Mouse (Mus musculus) lung, postnatal 10 days (tissue): ENCODE data around the gene Gm8246.
"Not testable (repeated sequence)": the region's sequence is repeated elsewhere in the genome, so short reads cannot be mapped to it uniquely, and the experiment has no call there.

ENCODE experiments used
- DNase-seq: peaks from one replicate; pipeline ENCODE4 v3.0.0; 2021

Gm8246 gene

DNA sequence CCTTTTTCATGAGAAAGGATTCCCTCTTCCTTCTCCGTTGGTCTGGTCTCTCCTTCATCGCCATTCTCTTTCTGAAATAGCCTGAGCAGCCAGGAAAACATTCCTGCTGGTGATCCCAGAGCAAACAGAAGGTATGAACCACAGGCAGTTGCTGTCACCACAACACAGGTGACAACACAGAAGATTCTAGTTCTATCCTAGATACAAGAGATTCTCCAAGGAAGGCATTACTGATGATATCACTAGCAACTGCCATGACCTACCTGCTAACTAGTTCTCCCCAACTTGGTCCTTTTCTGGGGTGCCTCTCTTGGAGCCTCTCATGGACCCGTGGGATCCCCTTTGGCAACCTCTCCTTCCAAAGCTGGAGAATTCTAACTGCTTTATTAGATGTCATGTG, at the start of gene Gm8246:
Gene Gm8246, minus strand, starts transcription at position 101 of the 400 bp plus-strand sequence.
- not testable (repeated sequence) for DNase-seq

DNA sequence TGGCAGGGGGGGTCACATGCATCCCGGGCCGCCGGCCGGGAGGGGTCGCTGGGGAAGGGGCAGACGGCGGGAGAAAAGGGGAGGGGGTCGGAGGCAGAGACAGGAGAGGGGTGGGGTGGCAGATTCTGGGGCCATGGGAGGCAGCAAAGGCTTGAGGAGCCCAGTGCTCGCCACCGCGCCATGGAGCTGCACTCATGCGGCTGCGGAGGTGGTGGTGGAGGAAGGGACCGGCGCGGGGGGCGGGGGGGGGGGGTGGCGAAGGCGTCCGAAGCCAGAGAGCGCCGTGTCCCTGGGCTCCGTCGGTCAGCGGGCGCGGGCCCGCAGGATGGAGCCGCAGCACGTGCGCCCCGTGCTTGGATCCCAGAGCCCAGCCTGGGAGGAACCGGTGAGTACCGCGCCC, 23.7 kb upstream of the Gm8246 start, which contains the start of gene Gm3488:
Gene Gm3488, plus strand, starts transcription at position 301 of the 400 bp plus-strand sequence.
- DNase-seq, result not testable (repeated sequence)

DNA sequence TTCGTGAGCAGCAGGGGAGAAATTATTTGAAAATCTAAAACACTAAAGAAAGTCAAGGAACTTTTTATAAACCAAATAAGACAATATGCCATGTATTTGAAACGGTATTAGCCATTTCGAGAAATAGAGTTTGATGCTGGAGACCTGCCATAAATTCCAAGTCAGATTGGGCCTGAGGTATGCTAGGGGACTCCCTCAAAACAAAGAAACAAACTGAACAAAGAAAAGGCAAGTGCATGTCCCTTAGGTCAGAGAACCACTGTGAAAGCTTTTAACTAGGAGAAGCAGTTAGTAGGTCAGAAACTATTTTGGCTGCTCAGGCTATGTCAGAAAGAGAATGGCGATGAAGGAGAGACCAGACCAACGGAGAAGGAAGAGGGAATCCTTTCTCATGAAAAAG, 6.3 kb upstream of the Gm8246 start, which contains the start of gene Gm3187:
Gene Gm3187, plus strand, starts transcription at position 301 of the 400 bp plus-strand sequence.
- DNase-seq, result not testable (repeated sequence)

DNA sequence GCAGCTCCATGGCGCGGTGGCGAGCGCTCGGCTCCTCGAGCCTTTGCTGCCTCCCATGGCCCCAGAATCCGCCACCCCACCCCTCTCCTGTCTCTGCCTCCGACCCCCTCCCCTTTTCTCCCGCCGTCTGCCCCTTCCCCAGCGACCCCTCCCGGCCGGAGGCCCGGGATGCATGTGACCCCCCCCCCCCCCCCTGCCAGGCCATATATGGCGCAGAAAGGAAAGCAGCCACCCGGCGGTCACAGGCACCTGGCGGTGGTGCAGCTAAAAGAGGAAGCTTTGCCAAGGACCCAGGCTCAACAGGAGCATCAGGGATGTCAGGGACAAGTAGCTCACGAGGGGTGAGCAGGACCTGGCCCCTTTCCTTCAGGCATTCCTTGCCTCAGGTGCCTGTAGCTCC, 17.2 kb downstream of the Gm8246 start:
- DNase-seq, result not testable (repeated sequence)

DNA sequence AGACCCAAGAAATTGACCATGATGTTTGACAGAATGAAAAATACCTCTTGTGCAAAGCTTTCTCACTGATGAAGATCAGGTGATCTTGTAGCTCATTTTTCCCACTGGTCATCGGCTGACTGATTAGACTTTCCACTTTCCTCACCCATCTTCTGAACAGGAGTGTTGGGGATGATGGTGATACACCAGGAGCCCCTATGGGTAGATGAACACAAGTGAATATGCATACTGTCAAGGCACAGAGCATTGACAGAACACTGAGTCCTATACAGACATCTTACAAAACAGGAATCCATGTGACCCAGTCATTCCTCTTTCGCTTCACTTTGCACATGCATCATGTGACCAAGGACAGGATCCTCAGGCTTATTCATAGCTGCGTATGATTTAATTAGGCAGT, 22.3 kb downstream of the Gm8246 start, which contains the start of gene Gm3194:
Gene Gm3194, minus strand, starts transcription at position 101 of the 400 bp plus-strand sequence.
- not testable (repeated sequence) for DNase-seq
